Mouse (Mus musculus) C2C12 (cell line): Measurements from ENCODE around the gene Olfr91.

Experiments used
- CTCF ChIP-seq: IDR thresholded peaks from one replicate; pipeline ENCODE4 v1.5.1; 2011; ENCODE audit not compliant: control insufficient read depth, insufficient read depth, insufficient read length
- FOSL1 ChIP-seq: IDR thresholded peaks from one replicate; pipeline ENCODE4 v1.8.0; 2011; ENCODE audit warnings: mild to moderate bottlenecking, low read length; ENCODE audit not compliant: poor library complexity, insufficient read depth, severe bottlenecking
- MAX ChIP-seq: IDR thresholded peaks from one replicate; pipeline ENCODE4 v1.6.1; 2011; ENCODE audit warnings: mild to moderate bottlenecking, control low read depth
- MYOD1 ChIP-seq: IDR thresholded peaks from one replicate; pipeline ENCODE4 v1.6.1; 2011; ENCODE audit warnings: low read depth; ENCODE audit not compliant: control insufficient read depth, insufficient read length
- MYOG ChIP-seq: IDR thresholded peaks from one replicate; pipeline ENCODE4 v1.6.1; 2011; ENCODE audit not compliant: control insufficient read depth, insufficient read length; ENCODE audit errors: extremely low read depth
- USF1 ChIP-seq: IDR thresholded peaks from one replicate; pipeline ENCODE4 v1.6.1; 2011; ENCODE audit warnings: low read depth, mild to moderate bottlenecking, control low read depth, moderate library complexity

GRCm38 (mm10) chr17:37065993-37066392 is 32.1 kb downstream of the Olfr91 start:
- TF ChIP-seq CTCF (no peak), MAX (no peak), MYOD1 (no peak), USF1 (no peak), FOSL1 (no peak), MYOG (no peak)
